Comparison of ENCODE assay signal across 19 mouse cellular contexts in genomic region chr8:108859001-108859400, GRCm38 (mm10).
"Had no signal": no experiment of that assay in that cellular context is flagged by ENCODE, and none has a peak within 500 bp of the region (broad histone marks: within the 10 kb centered on the region; RNA-seq: fewer than 3 reads in every experiment).

No protein-coding gene starts in this region.

- H3K9me3 ChIP-seq: liver, embryonic 13.5 days; megakaryocyte, embryonic 14.5 days; neural tube, embryonic 13.5 days; stomach, embryonic 15.5 days had no signal

- H3K27me3 ChIP-seq: liver, embryonic 13.5 days; neural tube, embryonic 13.5 days; stomach, embryonic 15.5 days had no signal

- H3K27ac ChIP-seq: kidney, postnatal 0 days; layer of hippocampus, adult 2 months; liver, embryonic 13.5 days; macrophage; neural tube, embryonic 13.5 days; stomach, embryonic 15.5 days had no signal

- H3K9ac ChIP-seq: liver, embryonic 13.5 days; lung, embryonic 14.5 days; neural tube, embryonic 13.5 days; stomach, embryonic 15.5 days had no signal

- H3K4me3 ChIP-seq: layer of hippocampus, adult 2 months; liver, embryonic 13.5 days; megakaryocyte, embryonic 14.5 days; myocyte; neural tube, embryonic 13.5 days; stomach, embryonic 15.5 days had no signal

- ATAC-seq: inflammation-experienced regulatory T-cells, adult 6 months; intestine, embryonic 16.5 days had no signal

- DNase-seq: kidney, adult 2 months; kidney, postnatal 25 days; layer of hippocampus, adult 9-11 months; liver, embryonic 13.5 days; lung, embryonic 14.5 days; lung, postnatal 10 days; right cerebral cortex, postnatal 25 days; spleen, adult 18-20 months; thymus, postnatal 25 days had no signal

- H3K4me2 ChIP-seq: liver, embryonic 13.5 days; lung, embryonic 14.5 days; midbrain, embryonic 11.5 days; neural tube, embryonic 13.5 days; stomach, embryonic 15.5 days had no signal
